Mouse (Mus musculus) bone marrow, adult 2 months (tissue): ENCODE results near the gene Tdp1. TPM values are rescaled to one million over a fixed set of nuclear protein-coding genes. Genes with fewer than 3 reads are reported as not detected.

Source experiments
- H3K27ac ChIP-seq: fragments of 200-500 bp; 2 replicates; pipeline ENCODE4 v1.5.1; 2012; ENCODE audit warnings: low read depth, mild to moderate bottlenecking, control low read depth, inconsistent platforms, low read length; ENCODE audit not compliant: control insufficient read depth, poor library complexity, insufficient read depth
- H3K4me1 ChIP-seq: fragments of 200-500 bp; 2 replicates; pipeline ENCODE4 v1.6.1; 2011; ENCODE audit warnings: low read length; ENCODE audit not compliant: control insufficient read depth, insufficient read depth
- H3K4me3 ChIP-seq: fragments of 200-500 bp; replicated peaks from 2 replicates; pipeline ENCODE3; 2011; ENCODE audit warnings: mild to moderate bottlenecking, low read depth, low read length, control low read depth; ENCODE audit not compliant: control insufficient read depth
- CTCF ChIP-seq: fragments of 200-500 bp; IDR thresholded peaks from 2 replicates; pipeline ENCODE4 v1.5.1; 2011; ENCODE audit warnings: low read length, control low read depth; ENCODE audit not compliant: control insufficient read depth, insufficient read depth
- POLR2A ChIP-seq: fragments of 200-500 bp; IDR thresholded peaks from 2 replicates; pipeline ENCODE4 v1.6.1; 2011; ENCODE audit warnings: low read depth, mild to moderate bottlenecking, control low read depth, low read length, borderline replicate concordance; ENCODE audit not compliant: control insufficient read depth
- WGBS: fragments of 180-500 bp; shearing (Covaris S2); methylation state at CpG from one replicate; pipeline ENCODE4 v1.1.7; 2018; 5-methylcytosine and 5-hydroxymethylcytosine counted together
- polyA plus RNA-seq: library from polyadenylated mRNA; stranded (reverse); fragments of >200 nt; gene quantifications from 2 replicates; pipeline ENCODE4 v1.2.4, GENCODE M21; 2011; ENCODE audit warnings: low replicate concordance; ENCODE audit not compliant: missing spikeins, insufficient read depth, insufficient read length

The Tdp1 gene
- polyA plus RNA-seq, 1 experiment: 25.1 TPM

GRCm38 (mm10) chr12:99956411-99956810 is 72.1 kb downstream of the Tdp1 start:
- Histone ChIP-seq H3K27ac (0 out of 2 replicates have a peak overlapping the region, but pooled peaks have one; percentile 30), H3K4me1 (peaks cover 8% of the 10 kb centered on the region), H3K4me3 (no peak overlapping the region)
- 6% methylated on average over 7 of the region's 7 CpGs for WGBS
- no peak for TF ChIP-seq CTCF
- TF ChIP-seq POLR2A: no peak

- Histone ChIP-seq H3K4me3 (no peak overlapping the region), H3K4me1 (peaks cover 8% of the 10 kb centered on the region), H3K27ac (no peak overlapping the region)
- WGBS: 78% methylated on average over 9 of the region's 9 CpGs
- TF ChIP-seq CTCF: no peak
- TF ChIP-seq POLR2A: no peak
These were observed 74.0 kb downstream of the Tdp1 start for GRCm38 (mm10) chr12:99958068-99959060.

- Histone ChIP-seq H3K4me3 (no peak overlapping the region), H3K27ac (no peak overlapping the region), H3K4me1 (peaks cover 8% of the 10 kb centered on the region)
- TF ChIP-seq POLR2A (no peak), CTCF (no peak)
These were observed 75.0 kb downstream of the Tdp1 start for GRCm38 (mm10) chr12:99959291-99959690.

GRCm38 (mm10) chr12:99959930-99960329 is 75.6 kb downstream of the Tdp1 start:
- H3K4me3 ChIP-seq: no peak overlapping the region
- WGBS: 11% methylated on average over 10 of the region's 10 CpGs
- no peak for TF ChIP-seq POLR2A
- peaks cover 8% of the 10 kb centered on the region for H3K4me1 ChIP-seq
- no peak overlapping the region for H3K27ac ChIP-seq

- no peak for TF ChIP-seq POLR2A
- no peak for TF ChIP-seq CTCF
- Histone ChIP-seq H3K27ac (no peak overlapping the region), H3K4me3 (no peak overlapping the region), H3K4me1 (peaks cover 3% of the 10 kb centered on the region; the same call in 1 of the 2 replicates)
- 68% methylated on average over 7 of the region's 7 CpGs for WGBS
These were observed 76.4 kb downstream of the Tdp1 start for GRCm38 (mm10) chr12:99960675-99961074.

- H3K4me3 ChIP-seq: peak within 1 kb of the TSS; percentile 1
- 2% methylated on average over 39 of the region's 39 CpGs for WGBS
- H3K27ac ChIP-seq: no peak within 1 kb of the TSS
- TF ChIP-seq CTCF (peak; percentile 89), POLR2A (0 out of 2 replicates have a peak, but pooled peaks have one; percentile 5)
- H3K4me1 ChIP-seq: no peaks in the 10 kb centered on the region
These were observed 80.2 kb downstream of the Tdp1 start, which contains the start of gene Kcnk13 for GRCm38 (mm10) chr12:99964301-99965202. Gene Kcnk13, plus strand, starts transcription at chr12:99964499.

- TF ChIP-seq POLR2A: no peak
- no peak for TF ChIP-seq CTCF
- Histone ChIP-seq H3K27ac (peak overlapping the region; percentile 22; the same call in 1 of the 2 replicates), H3K4me3 (peak overlapping the region; percentile 46), H3K4me1 (no peaks in the 10 kb centered on the region)
- WGBS: under 1% methylated on average over 77 of the region's 77 CpGs
These were observed 81.1 kb downstream of the Tdp1 start for GRCm38 (mm10) chr12:99965203-99966115.
